Mouse (Mus musculus) liver, adult 2 months (tissue): ENCODE measurements around the gene Sall1. TPM values are rescaled to one million over a fixed set of nuclear protein-coding genes. Genes with fewer than 3 reads are reported as not detected.

Source experiments
- DNase-seq: peaks from one replicate; pipeline ENCODE4 v3.0.0-alpha.2; 2011; ENCODE audit warnings: low read depth, low spot score; ENCODE audit errors: extremely low read depth
- H3K27ac ChIP-seq: fragments of 200-500 bp; replicated peaks from 2 replicates; pipeline ENCODE4 v1.5.1; 2012; ENCODE audit warnings: low read depth, mild to moderate bottlenecking, control low read depth, inconsistent platforms, low read length; ENCODE audit not compliant: insufficient read depth
- H3K27me3 ChIP-seq: fragments of 200-500 bp; 2 replicates; pipeline ENCODE4 v1.6.1; 2012; ENCODE audit warnings: mild to moderate bottlenecking, moderate library complexity, low read length, inconsistent platforms; ENCODE audit not compliant: control insufficient read depth, insufficient read depth
- H3K36me3 ChIP-seq: fragments of 200-500 bp; 2 replicates; pipeline ENCODE4 v1.6.1; 2012; ENCODE audit warnings: low read length, inconsistent platforms; ENCODE audit not compliant: control insufficient read depth, insufficient read depth
- H3K4me1 ChIP-seq: fragments of 200-500 bp; 2 replicates; pipeline ENCODE4 v1.6.1; 2011; ENCODE audit warnings: low read length; ENCODE audit not compliant: control insufficient read depth, insufficient read depth
- H3K4me3 ChIP-seq: fragments of 200-500 bp; 2 replicates; pipeline ENCODE4 v1.5.1; 2011; ENCODE audit warnings: low read depth, mild to moderate bottlenecking, control low read depth, low read length, moderate library complexity; ENCODE audit not compliant: insufficient read depth
- H3K79me2 ChIP-seq: fragments of 200-500 bp; 2 replicates; pipeline ENCODE4 v1.6.1; 2012; ENCODE audit warnings: inconsistent platforms, mild to moderate bottlenecking, low read length, moderate library complexity; ENCODE audit not compliant: control insufficient read depth, insufficient read depth
- H3K9ac ChIP-seq: fragments of 200-500 bp; 2 replicates; pipeline ENCODE4 v1.6.1; 2012; ENCODE audit warnings: low read depth, mild to moderate bottlenecking, control low read depth, inconsistent platforms, low read length
- CTCF ChIP-seq: fragments of 200-500 bp; IDR thresholded peaks from 2 replicates; pipeline ENCODE4 v1.5.1; 2011; ENCODE audit warnings: low read depth, low read length, control low read depth
- POLR2A ChIP-seq: fragments of 200-500 bp; IDR thresholded peaks from 2 replicates; pipeline ENCODE4 v1.6.1; 2011; ENCODE audit warnings: low read length, control low read depth; ENCODE audit not compliant: insufficient read depth; ENCODE audit errors: extremely low read depth
- WGBS: fragments of 180-500 bp; shearing (Covaris S2); methylation state at CpG from one replicate; pipeline ENCODE4 v1.1.7; 2018; 5-methylcytosine and 5-hydroxymethylcytosine counted together
- polyA plus RNA-seq: library from polyadenylated mRNA; depleted of rRNA; stranded (reverse); fragments of >200 nt; gene quantifications from 2 replicates; pipeline ENCODE4 v1.2.3, GENCODE M21; 2012
- total RNA-seq: library from RNA; depleted of rRNA; stranded (reverse); fragments of >200 nt; gene quantifications from 2 replicates; pipeline ENCODE4 v1.2.3, GENCODE M21; 2014

Gene Sall1
- total and polyA plus RNA-seq, 2 experiments, result 6.2 to 19.4 TPM

- Histone ChIP-seq H3K79me2 (no peaks in the 10 kb centered on the region), H3K27ac (peak overlapping the region; percentile 76), H3K36me3 (no peaks in the 10 kb centered on the region), H3K9ac (no peak overlapping the region), H3K4me3 (no peak overlapping the region), H3K27me3 (no peaks in the 10 kb centered on the region), H3K4me1 (peaks cover 8% of the 10 kb centered on the region; the same call in 1 of the 2 replicates)
- no peak for DNase-seq
- TF ChIP-seq POLR2A (no peak), CTCF (no peak)
- 64% methylated on average over 8 of the region's 8 CpGs for WGBS
Observed at GRCm38 (mm10) chr8:89003336-89003896, 40.5 kb downstream of the Sall1 start.

GRCm38 (mm10) chr8:89002128-89002527, 41.8 kb downstream of the Sall1 start:
- Histone ChIP-seq H3K27me3 (no peaks in the 10 kb centered on the region), H3K79me2 (no peaks in the 10 kb centered on the region), H3K36me3 (no peaks in the 10 kb centered on the region), H3K9ac (no peak overlapping the region), H3K4me3 (no peak overlapping the region), H3K4me1 (peaks cover 8% of the 10 kb centered on the region; the same call in 1 of the 2 replicates), H3K27ac (no peak overlapping the region)
- WGBS, result 67% methylated on average over 2 of the region's 2 CpGs
- DNase-seq, result no peak
- no peak for TF ChIP-seq CTCF
- TF ChIP-seq POLR2A, result no peak

- Histone ChIP-seq H3K36me3 (no peaks in the 10 kb centered on the region), H3K79me2 (no peaks in the 10 kb centered on the region), H3K27ac (no peak overlapping the region), H3K9ac (no peak overlapping the region), H3K4me3 (no peak overlapping the region), H3K27me3 (no peaks in the 10 kb centered on the region), H3K4me1 (no peaks in the 10 kb centered on the region)
- 98% methylated on average over 2 of the region's 2 CpGs for WGBS
- TF ChIP-seq CTCF (no peak), POLR2A (no peak)
- no peak for DNase-seq
Observed at GRCm38 (mm10) chr8:88997276-88997675, 46.7 kb downstream of the Sall1 start.

GRCm38 (mm10) chr8:88991780-88992509, 52.0 kb downstream of the Sall1 start:
- H3K4me3 ChIP-seq, result no peak overlapping the region
- H3K27ac ChIP-seq, result no peak overlapping the region
- DNase-seq, result no peak
- TF ChIP-seq CTCF (no peak), POLR2A (no peak)
- H3K9ac ChIP-seq, result no peak overlapping the region
- 80% methylated on average over 15 of the region's 15 CpGs for WGBS
- H3K27me3 ChIP-seq, result no peaks in the 10 kb centered on the region
- H3K36me3 ChIP-seq, result no peaks in the 10 kb centered on the region
- no peaks in the 10 kb centered on the region for H3K4me1 ChIP-seq
- no peaks in the 10 kb centered on the region for H3K79me2 ChIP-seq

- Histone ChIP-seq H3K4me1 (no peaks in the 10 kb centered on the region), H3K4me3 (no peak overlapping the region), H3K36me3 (no peaks in the 10 kb centered on the region), H3K9ac (no peak overlapping the region), H3K27ac (no peak overlapping the region), H3K79me2 (no peaks in the 10 kb centered on the region), H3K27me3 (no peaks in the 10 kb centered on the region)
- DNase-seq, result no peak
- 35% methylated on average over 5 of the region's 5 CpGs for WGBS
- no peak for TF ChIP-seq CTCF
- no peak for TF ChIP-seq POLR2A
Observed at GRCm38 (mm10) chr8:88991176-88991575, 52.8 kb downstream of the Sall1 start.

- Histone ChIP-seq H3K27ac (no peak overlapping the region), H3K36me3 (no peaks in the 10 kb centered on the region), H3K27me3 (no peaks in the 10 kb centered on the region), H3K79me2 (no peaks in the 10 kb centered on the region), H3K4me1 (no peaks in the 10 kb centered on the region), H3K9ac (no peak overlapping the region), H3K4me3 (no peak overlapping the region)
- DNase-seq, result no peak
- WGBS, result 91% methylated on average over 3 of the region's 3 CpGs
- TF ChIP-seq CTCF (no peak), POLR2A (no peak)
Observed at GRCm38 (mm10) chr8:88989002-88989401, 55.0 kb downstream of the Sall1 start.
